Mouse (Mus musculus) Patski (cell line): ENCODE measurements around the gene Zfp335. TPM values are rescaled to one million over a fixed set of nuclear protein-coding genes. Genes with fewer than 3 reads are reported as not detected.

ENCODE experiments used
- ATAC-seq: fragments of 100-300 bp; one replicate; pipeline ENCODE4 v1.8.0; 2021
- CTCF ChIA-PET: fragments of 350-600 bp; sonication (Branson Sonifier 250); formaldehyde crosslinking; loops from one replicate; lab custom pipeline; 2022; ENCODE audit warnings: inconsistent platforms; lab: Charles Lee
- POLR2A ChIA-PET: fragments of 350-600 bp; sonication (Branson Sonifier 250); formaldehyde crosslinking; loops from one replicate; lab custom pipeline; 2022; ENCODE audit warnings: antibody characterized with exemption, inconsistent platforms; lab: Charles Lee
- DNase-seq: peaks from one replicate; pipeline ENCODE4 v3.0.0-alpha.2; 2011; ENCODE audit warnings: low read depth, low spot score
- H3K27me3 ChIP-seq: fragments of 371-371 bp; one replicate; pipeline ENCODE4 v1.5.1; 2021
- CTCF ChIP-seq: fragments of 100-300 bp; IDR thresholded peaks from one replicate; pipeline ENCODE4 v1.5.1; 2021
- in situ Hi-C: fragments of 300-500 bp; cut with MboI; formaldehyde crosslinking; loops from 3 replicates; pipeline ENCODE4 v1.11.1; 2018; ENCODE audit warnings: low pct_unique_long_range_greater_than_20kb, mixed read lengths
- polyA plus RNA-seq: library from polyadenylated mRNA; unstranded; gene quantifications from one replicate; pipeline ENCODE4 v1.2.3, GENCODE M21; 2021

The Zfp335 gene
- polyA plus RNA-seq, 1 experiment from 2014 or later: 19.0 TPM

- peaks cover 26% of the 10 kb centered on the region for H3K27me3 ChIP-seq
- TF ChIP-seq CTCF: no peak
- in situ Hi-C loops: no loop called here
- ChIA-PET POLR2A (no interaction called here), CTCF (no interaction called here)
- DNase-seq (no peak), ATAC-seq (no peak)
Observed at GRCm38 (mm10) chr2:164948962-164949361, 37.4 kb upstream of the Zfp335 start.

- H3K27me3 ChIP-seq: peaks cover 26% of the 10 kb centered on the region
- ChIA-PET POLR2A (no interaction called here), CTCF (no interaction called here)
- ATAC-seq: no peak
- in situ Hi-C loops: no loop called here
- DNase-seq: no peak
- TF ChIP-seq CTCF: no peak
Observed at GRCm38 (mm10) chr2:164947930-164948329, 36.4 kb upstream of the Zfp335 start.

- peaks cover 26% of the 10 kb centered on the region for H3K27me3 ChIP-seq
- TF ChIP-seq CTCF: no peak
- POLR2A ChIA-PET: no interaction called here
- DNase-seq: no peak
- in situ Hi-C loops: no loop called here
- no peak for ATAC-seq
- CTCF ChIA-PET: no interaction called here
Observed at GRCm38 (mm10) chr2:164947506-164947905, 35.9 kb upstream of the Zfp335 start.

- no peak for DNase-seq
- ChIA-PET CTCF (interaction anchor here (2.4 kb wide), 1 partner anchor 10 kb away, joined by 6 read pairs; no protein-coding TSS in a partner anchor), POLR2A (interaction anchor here (0.6 kb wide), 1 partner anchor 118 kb away, joined by 5 read pairs; no protein-coding TSS in a partner anchor)
- in situ Hi-C loops: no loop called here
- no peak for TF ChIP-seq CTCF
- no peak for ATAC-seq
- H3K27me3 ChIP-seq: no peaks in the 10 kb centered on the region
Observed at GRCm38 (mm10) chr2:164942692-164943290, 31.2 kb upstream of the Zfp335 start.

GRCm38 (mm10) chr2:164940140-164940830 is 28.7 kb upstream of the Zfp335 start, which contains the start of gene Mmp9:
TSS of gene Mmp9 (plus strand) at chr2:164940780.
- no peaks in the 10 kb centered on the region for H3K27me3 ChIP-seq
- no peak for TF ChIP-seq CTCF
- POLR2A ChIA-PET: no interaction called here
- ATAC-seq: no peak
- in situ Hi-C loops: no loop called here
- CTCF ChIA-PET: no interaction called here
- no peak for DNase-seq

- H3K27me3 ChIP-seq: no peaks in the 10 kb centered on the region
- POLR2A ChIA-PET: no interaction called here
- CTCF ChIA-PET: no interaction called here
- ATAC-seq (no peak), DNase-seq (no peak)
- TF ChIP-seq CTCF: no peak
- in situ Hi-C loops: no loop called here
Observed at GRCm38 (mm10) chr2:164939106-164939505, 27.5 kb upstream of the Zfp335 start.

- POLR2A ChIA-PET: no interaction called here
- in situ Hi-C loops: no loop called here
- ATAC-seq (no peak), DNase-seq (no peak)
- CTCF ChIA-PET: no interaction called here
- no peak for TF ChIP-seq CTCF
- H3K27me3 ChIP-seq: no peaks in the 10 kb centered on the region
Observed at GRCm38 (mm10) chr2:164938146-164939091, 26.9 kb upstream of the Zfp335 start.

- in situ Hi-C loops: no loop called here
Observed at GRCm38 (mm10) chr2:164935991-164936390, 24.4 kb upstream of the Zfp335 start.

GRCm38 (mm10) chr2:164933534-164933933 is 22.0 kb upstream of the Zfp335 start:
- peaks cover 7% of the 10 kb centered on the region for H3K27me3 ChIP-seq
- ATAC-seq (no peak), DNase-seq (no peak)
- ChIA-PET CTCF (interaction anchor here (1.5 kb wide), 1 partner anchor 18 kb away, joined by 4 read pairs; no protein-coding TSS in a partner anchor), POLR2A (no interaction called here)
- in situ Hi-C loops: no loop called here
- TF ChIP-seq CTCF: no peak

More at GRCm38 (mm10) chr2:164935991-164936390, 24.4 kb upstream of the Zfp335 start:
- TF ChIP-seq CTCF: no peak
- no peak for ATAC-seq
- POLR2A ChIA-PET: no interaction called here
- H3K27me3 ChIP-seq: peaks cover 2% of the 10 kb centered on the region
- DNase-seq: no peak
- CTCF ChIA-PET: interaction anchor here (0.7 kb wide), 1 partner anchor 341 kb away, joined by 3 read pairs; no protein-coding TSS in a partner anchor
